Mouse (Mus musculus) heart, postnatal 14 days (tissue): ENCODE data around the gene Mrps23. TPM values are rescaled to one million over a fixed set of nuclear protein-coding genes. Genes with fewer than 3 reads are reported as not detected.

Experiments
- DNase-seq, 2 experiments: peaks; one replicate each; pipeline ENCODE4 v3.0.0; 2021 to 2022
- intact Hi-C: fragments of 180-260 bp; cut with DNase I; formaldehyde crosslinking; loops from one replicate; pipeline ENCODE4 v1.15.1; 2025
- total RNA-seq, 2 experiments: library from RNA; stranded (reverse); gene quantifications; 2 replicates each; pipeline ENCODE4 v1.2.3; 2021

Mrps23 gene
- total RNA-seq, 2 experiments from 2014 or later, result 226 to 277 TPM

DNA sequence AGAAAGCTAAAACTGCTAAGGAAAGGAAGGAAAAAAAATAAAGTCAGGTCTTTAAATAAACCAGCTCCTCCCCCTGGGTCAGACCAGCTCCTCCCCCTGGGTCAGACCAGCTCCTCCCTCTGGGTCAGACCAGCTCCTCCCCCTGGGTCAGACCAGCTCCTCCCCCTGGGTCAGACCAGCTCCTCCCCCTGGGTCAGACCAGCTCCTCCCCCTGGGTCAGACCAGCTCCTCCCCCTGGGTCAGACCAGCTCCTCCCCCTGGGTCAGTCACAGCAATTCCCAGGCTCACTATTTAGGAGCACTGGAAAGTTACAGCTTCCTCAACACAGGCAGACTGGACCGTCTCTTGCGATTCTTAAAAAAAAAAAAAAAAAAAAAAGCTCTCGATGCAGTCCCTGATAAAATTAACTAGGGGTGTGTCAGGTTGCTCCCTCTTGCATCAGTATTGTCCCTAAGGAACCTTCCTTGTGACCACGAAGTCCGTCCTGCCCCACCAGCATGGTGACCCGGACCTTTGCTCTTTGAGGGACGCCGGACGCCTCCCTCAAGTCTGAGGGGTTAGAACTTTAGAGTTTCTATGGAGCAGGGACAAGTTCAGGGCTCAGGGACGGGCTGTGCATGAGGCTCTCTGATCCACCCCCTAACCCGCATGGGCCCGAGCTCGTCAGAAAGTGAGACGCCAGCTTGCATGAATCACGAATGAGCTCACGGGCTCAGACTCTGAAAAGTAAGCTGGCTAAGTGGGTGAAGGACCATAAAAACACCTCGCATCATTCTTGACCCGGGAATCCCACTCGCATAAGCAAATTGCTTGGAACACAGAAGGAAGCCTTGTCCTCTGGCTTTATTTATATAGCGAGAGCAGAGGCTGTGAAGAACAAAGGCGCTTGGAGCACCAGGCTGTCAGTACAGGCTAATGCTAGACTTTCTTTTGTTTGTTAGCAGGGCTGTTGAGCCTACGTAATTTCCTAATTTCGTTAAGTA, 31.3 kb downstream of the Mrps23 start:
- DNase-seq, result peak; percentile 30 to 49

GRCm38 (mm10) chr11:88240275-88240674, 36.1 kb downstream of the Mrps23 start:
- intact Hi-C loops, result no loop called here
- DNase-seq, result no peak

More for the DNA sequence above, 31.3 kb downstream of the Mrps23 start:
- intact Hi-C loops, result no loop called here

- DNase-seq, result no peak
- intact Hi-C loops, result no loop called here
These were observed 36.7 kb downstream of the Mrps23 start for GRCm38 (mm10) chr11:88240736-88241353.

GRCm38 (mm10) chr11:88241468-88242301, 37.5 kb downstream of the Mrps23 start:
- intact Hi-C loops, result no loop called here
- DNase-seq, result no peak

GRCm38 (mm10) chr11:88245581-88246170, 41.5 kb downstream of the Mrps23 start:
- intact Hi-C loops, result no loop called here
- no peak for DNase-seq

- DNase-seq, result no peak
- intact Hi-C loops, result no loop called here
These were observed 44.4 kb downstream of the Mrps23 start for GRCm38 (mm10) chr11:88248636-88249035.

DNA sequence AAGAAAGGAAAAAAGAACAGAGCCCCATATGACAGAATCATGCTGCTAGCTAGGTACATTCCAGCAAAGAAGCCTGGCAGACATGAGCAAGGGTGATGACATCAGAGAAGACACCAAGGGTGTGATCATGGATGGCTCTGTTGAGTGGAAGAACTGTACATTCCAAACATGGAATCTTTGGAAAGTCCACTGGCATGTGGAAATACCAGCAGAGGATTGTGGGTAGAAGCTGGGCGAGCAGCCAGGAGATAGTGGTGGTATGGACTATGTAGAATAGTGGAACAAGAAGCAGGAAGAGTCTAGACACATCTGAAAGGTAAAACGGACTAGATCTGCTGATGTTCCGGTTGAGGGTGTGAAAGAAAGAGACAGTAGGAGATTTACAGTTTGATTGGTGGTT, 46.4 kb downstream of the Mrps23 start:
- DNase-seq, result peak; percentile 35 to 76
- intact Hi-C loops, result loop anchor here (5.0 kb wide), 1 partner anchor 302 kb away; no protein-coding TSS in a partner anchor

DNA sequence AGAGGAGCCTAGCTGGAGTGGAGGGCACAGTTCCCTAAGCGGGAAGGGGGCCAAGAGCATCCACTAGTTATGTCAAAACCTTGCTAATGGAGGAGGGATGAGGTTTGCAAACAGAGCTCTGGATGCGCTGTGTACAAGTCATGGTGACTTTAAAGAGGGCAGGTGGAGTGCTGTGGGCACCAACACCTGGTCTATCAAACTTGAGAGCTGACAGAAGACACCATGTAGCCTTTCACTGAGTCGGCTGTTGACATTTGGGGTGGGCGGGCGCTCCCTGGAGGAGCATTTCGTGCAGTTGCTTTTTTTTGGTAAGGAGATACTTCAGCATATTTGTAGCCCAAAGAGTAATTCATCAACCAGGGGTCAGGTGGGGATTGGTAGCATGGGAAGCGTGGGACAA, 47.1 kb downstream of the Mrps23 start:
- DNase-seq, result no peak
- intact Hi-C loops, result loop anchor here (5.0 kb wide), 1 partner anchor 301 kb away; no protein-coding TSS in a partner anchor

GRCm38 (mm10) chr11:88251972-88252766, 48.0 kb downstream of the Mrps23 start:
- intact Hi-C loops, result loop anchor here (1.0 to 5.0 kb wide), 5 partner anchors 36 to 571 kb away; no protein-coding TSS in a partner anchor
- DNase-seq, result peak; percentile 91 to 94

DNA sequence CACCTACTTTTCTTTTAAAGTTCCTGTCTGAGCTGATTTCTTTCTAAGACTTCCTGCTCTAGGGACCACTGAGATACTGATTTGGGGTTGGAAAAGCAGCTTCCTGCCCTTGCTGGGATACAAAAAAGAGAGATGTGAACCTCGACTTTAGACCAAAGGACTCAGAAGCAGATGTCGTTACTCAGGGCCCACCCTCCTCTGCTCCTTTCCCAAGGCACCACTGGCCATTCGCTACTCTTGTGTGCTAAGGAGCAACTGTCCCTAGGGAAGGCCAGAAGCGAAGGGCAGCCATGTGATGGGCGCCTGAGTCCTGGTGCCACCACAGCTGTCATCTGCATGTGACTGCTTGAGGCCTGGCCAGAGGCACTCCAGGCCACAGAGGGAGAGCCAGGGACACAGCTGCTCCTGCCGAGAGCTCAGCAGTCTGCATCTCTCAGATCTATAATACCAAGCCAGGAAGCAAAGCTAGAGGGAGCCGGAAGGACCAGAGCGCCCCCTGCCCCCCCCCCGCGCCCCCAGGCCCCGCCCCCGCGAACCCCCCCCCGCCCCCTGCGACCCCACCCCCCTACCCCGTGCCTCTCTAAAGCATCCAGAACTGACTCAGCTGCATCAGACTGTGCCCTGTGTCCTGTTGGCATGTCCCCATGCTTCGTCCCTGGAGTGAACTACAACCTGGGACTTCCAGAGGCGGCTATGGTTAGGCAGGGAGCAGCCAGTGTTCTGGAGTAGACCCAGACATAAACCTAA, 48.8 kb downstream of the Mrps23 start:
- DNase-seq, result peak; percentile 50 to 63
- intact Hi-C loops, result loop anchor here (1.0 to 5.0 kb wide), 5 partner anchors 37 to 570 kb away; no protein-coding TSS in a partner anchor

- intact Hi-C loops, result loop anchor here (2.0 to 5.0 kb wide), 2 partner anchors 299 to 475 kb away; no protein-coding TSS in a partner anchor
These were observed 49.5 kb downstream of the Mrps23 start for GRCm38 (mm10) chr11:88253514-88254167.

DNA sequence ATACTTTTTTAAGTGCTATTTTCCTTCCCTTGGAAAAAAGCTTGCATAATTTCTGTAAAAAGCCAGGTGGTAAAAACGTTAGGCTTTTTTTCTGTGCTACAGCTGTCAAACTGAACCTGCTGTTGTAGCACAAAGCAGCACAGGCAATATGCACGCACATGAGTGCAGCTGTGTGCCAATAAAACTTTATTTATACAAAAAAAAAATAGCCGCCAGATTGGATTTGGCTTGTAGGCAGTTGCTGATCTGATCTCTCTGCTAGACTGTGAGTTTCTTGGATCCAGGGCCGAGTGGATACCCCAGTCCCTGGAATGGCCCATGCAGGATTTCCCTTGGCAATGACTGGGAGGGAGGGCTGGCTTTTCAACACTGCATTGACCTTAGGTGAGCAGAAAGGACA, 53.5 kb downstream of the Mrps23 start:
- intact Hi-C loops, result no loop called here
- DNase-seq, result no peak

More at GRCm38 (mm10) chr11:88253514-88254167, 49.5 kb downstream of the Mrps23 start:
- DNase-seq, result no peak

- intact Hi-C loops, result no loop called here
- DNase-seq, result no peak
These were observed 54.0 kb downstream of the Mrps23 start for GRCm38 (mm10) chr11:88258212-88258611.

GRCm38 (mm10) chr11:88260463-88260862, 56.3 kb downstream of the Mrps23 start:
- no peak for DNase-seq
- intact Hi-C loops, result no loop called here
